Comparison of ENCODE assay signal across 9 mouse cellular contexts in genomic region chr13:90896098-90896497, GRCm38 (mm10). TPM values are rescaled to one million over a fixed set of nuclear protein-coding genes. Genes with fewer than 3 reads are reported as not detected.
A peak's percentile ranks its signal among the peaks of the same experiment; 100 is the strongest.
DNase-seq lines count a peak whose midpoint lies in the region; ATAC-seq lines count a peak whose summit lies in the region.
"Had no signal": no experiment of that assay in that cellular context is flagged by ENCODE, and none has a peak within 500 bp of the region (broad histone marks: within the 10 kb centered on the region; RNA-seq: fewer than 3 reads in every experiment).

No protein-coding gene starts in this region.

- no peak overlapping the region for H3K4me2 ChIP-seq in hindbrain, embryonic 15.5 days
- H3K4me2 ChIP-seq in liver, embryonic 12.5 days, result no peak overlapping the region

- no peaks in the 10 kb centered on the region for H3K9me3 ChIP-seq in hindbrain, embryonic 15.5 days
- H3K9me3 ChIP-seq in hindbrain, embryonic 10.5 days, result no peaks in the 10 kb centered on the region
- H3K9me3 ChIP-seq in liver, embryonic 12.5 days (replicated peaks), result no peaks in the 10 kb centered on the region

- ATAC-seq in hindbrain, embryonic 15.5 days (ENCODE audit: low FRiP score, low read depth), result peak; percentile 68; the same call in 1 of the 2 replicates
- no peak for ATAC-seq in activated CD4-positive, CD25-positive, alpha-beta regulatory T cell, adult 4 months
- ATAC-seq in liver, embryonic 12.5 days, result no peak
- ATAC-seq: intestine, embryonic 16.5 days had no signal

- H3K27me3 ChIP-seq in hindbrain, embryonic 15.5 days, result no peaks in the 10 kb centered on the region
- H3K27me3 ChIP-seq in hindbrain, embryonic 10.5 days (ENCODE audit: insufficient read depth, poor library complexity, severe bottlenecking), result no peaks in the 10 kb centered on the region
- H3K27me3 ChIP-seq in liver, embryonic 12.5 days (replicated peaks), result no peaks in the 10 kb centered on the region

- H3K4me1 ChIP-seq in hindbrain, embryonic 15.5 days (replicated peaks), result no peaks in the 10 kb centered on the region
- no peaks in the 10 kb centered on the region for H3K4me1 ChIP-seq in hindbrain, embryonic 10.5 days (replicated peaks)
- no peaks in the 10 kb centered on the region for H3K4me1 ChIP-seq in liver, embryonic 12.5 days

- no peak overlapping the region for H3K9ac ChIP-seq in hindbrain, embryonic 15.5 days
- no peak overlapping the region for H3K9ac ChIP-seq in liver, embryonic 12.5 days

- no peak for DNase-seq in hindbrain, embryonic 10.5 days (ENCODE audit: low spot score)
- DNase-seq in cerebellum, adult 18-20 months, result peak; percentile 15 to 25
- peak; percentile 61 for DNase-seq in gastrocnemius, postnatal 10 days
- DNase-seq in right cerebral cortex, adult 18-20 months, result peak; percentile 45
- no peak for DNase-seq in B cell, adult 2 months

- H3K4me3 ChIP-seq in hindbrain, embryonic 15.5 days, result no peak overlapping the region
- H3K4me3 ChIP-seq in hindbrain, embryonic 10.5 days, result no peak overlapping the region
- no peak overlapping the region for H3K4me3 ChIP-seq in liver, embryonic 12.5 days

- 34% methylated on average over 2 of the region's 2 CpGs for WGBS in hindbrain, embryonic 15.5 days
- 30% methylated on average over 2 of the region's 2 CpGs for WGBS in hindbrain, embryonic 10.5 days
- 38% methylated on average over 2 of the region's 2 CpGs for WGBS in liver, embryonic 12.5 days (ENCODE audit: insufficient replicate concordance)

- H3K27ac ChIP-seq in hindbrain, embryonic 15.5 days (replicated peaks), result no peak overlapping the region
- no peak overlapping the region for H3K27ac ChIP-seq in hindbrain, embryonic 10.5 days
- no peak overlapping the region for H3K27ac ChIP-seq in liver, embryonic 12.5 days

- H3K36me3 ChIP-seq in hindbrain, embryonic 15.5 days, result no peaks in the 10 kb centered on the region
- H3K36me3 ChIP-seq in hindbrain, embryonic 10.5 days, result no peaks in the 10 kb centered on the region
- H3K36me3 ChIP-seq in liver, embryonic 12.5 days, result no peaks in the 10 kb centered on the region

RNA-seq across cellular contexts. Expression of gene Atp6ap1l, which starts 9.1 kb away (rescaled TPM):
- 1.2 and 1.5 TPM in 2 replicates for polyA plus RNA-seq in hindbrain, embryonic 15.5 days (2015; fragmentation: Nextera tagmentation; extraction: Ambion mirVana)
- polyA plus RNA-seq in hindbrain, embryonic 10.5 days (2016; fragmentation: Nextera tagmentation; extraction: Ambion mirVana), result 0.29 and 0.39 TPM in 2 replicates
- not detected for total RNA-seq in gastrocnemius, postnatal 10 days (2021)
- not detected for polyA plus RNA-seq in activated CD4-positive, CD25-positive, alpha-beta regulatory T cell, adult 4 months (2017; shearing (Covaris generic))
- polyA plus RNA-seq in liver, embryonic 12.5 days (2016; fragmentation: Nextera tagmentation; extraction: Ambion mirVana), result not detected in 2 replicates
- polyA plus RNA-seq: intestine, embryonic 16.5 days had no signal

RNA-seq across cellular contexts. Expression of gene Rps23, which starts 26.7 kb away (rescaled TPM):
- polyA plus RNA-seq in hindbrain, embryonic 15.5 days (2015; fragmentation: Nextera tagmentation; extraction: Ambion mirVana), result 93.4 and 120 TPM in 2 replicates
- polyA plus RNA-seq in hindbrain, embryonic 10.5 days (2016; fragmentation: Nextera tagmentation; extraction: Ambion mirVana), result 172 and 194 TPM in 2 replicates
- total RNA-seq in gastrocnemius, postnatal 10 days (2021), result 100 to 1,000 TPM; 352 to 358 TPM
- polyA plus RNA-seq in activated CD4-positive, CD25-positive, alpha-beta regulatory T cell, adult 4 months (2017; shearing (Covaris generic)), result 1,000 to 10,000 TPM; 1,258 to 1,308 TPM
- polyA plus RNA-seq in liver, embryonic 12.5 days (2016; fragmentation: Nextera tagmentation; extraction: Ambion mirVana), result 239 and 250 TPM in 2 replicates

Comparison
In these comparisons a context has a peak if more than half of its experiments do, and no peak if none do; other contexts are left out.
1. DNase-seq: peak in cerebellum, adult 18-20 months (2 of 2), gastrocnemius, postnatal 10 days (single experiment) and right cerebral cortex, adult 18-20 months (single experiment); none in hindbrain, embryonic 10.5 days (single experiment) and B cell, adult 2 months (0 of 2).